Mouse (Mus musculus) brain, embryonic 14.5 days (tissue): ENCODE results near the gene Tmem270.

Source experiments
- CTCF ChIP-seq: fragments of 200-500 bp; IDR thresholded peaks from 2 replicates; pipeline ENCODE4 v1.5.1; 2012; ENCODE audit warnings: inconsistent platforms, mild to moderate bottlenecking, moderate library complexity, borderline replicate concordance; ENCODE audit not compliant: insufficient read depth, insufficient read length; ENCODE audit errors: extremely low read depth
- POLR2A ChIP-seq: fragments of 200-500 bp; IDR thresholded peaks from 2 replicates; pipeline ENCODE4 v1.6.1; 2012; ENCODE audit warnings: mild to moderate bottlenecking, inconsistent platforms, borderline replicate concordance; ENCODE audit not compliant: poor library complexity, insufficient read depth, insufficient read length, severe bottlenecking; ENCODE audit errors: extremely low read depth

DNA sequence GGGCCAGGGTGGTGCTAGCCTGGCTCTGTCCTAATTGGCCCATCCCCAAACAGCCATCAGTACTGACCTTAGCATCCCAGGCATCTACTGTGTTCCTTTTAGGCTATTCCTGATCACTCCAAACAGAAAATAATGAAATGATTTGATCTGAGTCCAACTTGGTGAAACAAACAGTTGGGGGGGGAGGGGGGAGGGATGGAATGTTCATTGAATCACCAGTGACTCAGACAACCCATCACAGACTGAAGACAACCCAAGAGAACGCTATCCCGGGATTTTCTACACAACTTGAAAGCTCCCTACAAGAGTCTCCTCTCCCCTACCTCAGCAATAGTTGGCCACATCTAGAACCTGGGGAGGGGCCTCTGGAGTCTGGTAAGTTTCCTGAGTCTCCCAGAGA is 5.4 kb upstream of the Tmem270 start:
- no peak for TF ChIP-seq CTCF
- no peak for TF ChIP-seq POLR2A
